Mouse (Mus musculus) liver, embryonic 14.5 days (tissue): Measurements from ENCODE around the gene Tmtc1.

ENCODE experiments used
- CTCF ChIP-seq: IDR thresholded peaks from 2 replicates; pipeline ENCODE4 v1.5.1; 2016; ENCODE audit warnings: antibody characterized with exemption, low read depth, control low read depth
- EP300 ChIP-seq: IDR thresholded peaks from 2 replicates; pipeline ENCODE4 v1.6.1; 2016; ENCODE audit warnings: antibody characterized with exemption, low read depth

DNA sequence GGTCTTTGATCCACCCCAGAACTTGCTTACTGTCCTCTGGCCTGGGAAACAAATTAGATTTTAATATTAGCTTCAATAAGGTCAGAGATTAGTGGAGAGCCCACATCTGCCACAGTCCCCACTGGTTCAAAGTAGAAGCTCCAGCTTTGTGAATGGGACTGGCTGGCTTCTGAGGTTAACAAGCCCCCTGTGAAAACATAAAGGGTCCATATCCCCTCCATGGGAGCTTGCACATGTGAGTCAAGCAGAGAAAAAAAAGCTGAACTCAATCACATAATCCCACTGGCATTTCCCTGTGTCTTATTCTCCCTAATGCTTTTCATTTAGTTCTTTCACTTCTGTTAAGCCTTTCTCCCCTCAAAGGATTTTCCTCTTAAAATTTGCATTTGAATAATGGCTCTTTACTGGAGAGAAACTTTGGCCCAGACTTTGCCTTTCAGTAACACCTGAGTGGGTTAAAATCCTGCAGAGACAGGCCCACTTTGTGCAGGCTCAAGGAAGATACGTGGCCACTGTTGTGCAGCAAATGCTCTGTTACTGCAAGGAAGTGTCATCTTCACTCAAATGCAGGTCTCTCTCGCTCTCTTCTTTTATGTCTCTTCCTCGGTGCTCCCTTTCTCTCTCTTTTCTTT is 105.7 kb downstream of the Tmtc1 start:
- TF ChIP-seq CTCF, result no peak
- TF ChIP-seq EP300, result no peak
